Mouse (Mus musculus) olfactory bulb, adult 2 months (tissue): ENCODE data around the gene Srsf3. TPM values are rescaled to one million over a fixed set of nuclear protein-coding genes. Genes with fewer than 3 reads are reported as not detected.

Experiments used
- H3K27ac ChIP-seq: fragments of 200-500 bp; 2 replicates; pipeline ENCODE4 v1.5.1; 2012; ENCODE audit warnings: low read depth, low read length; ENCODE audit not compliant: insufficient read depth
- H3K4me1 ChIP-seq: fragments of 200-500 bp; 2 replicates; pipeline ENCODE4 v1.6.1; 2012; ENCODE audit warnings: low read length; ENCODE audit not compliant: control insufficient read depth, insufficient read depth
- H3K4me3 ChIP-seq: fragments of 200-500 bp; 2 replicates; pipeline ENCODE4 v1.5.1; 2012; ENCODE audit warnings: mild to moderate bottlenecking, low read depth, low read length, moderate library complexity; ENCODE audit not compliant: insufficient read depth
- CTCF ChIP-seq: fragments of 200-500 bp; IDR thresholded peaks from 2 replicates; pipeline ENCODE4 v1.5.1; 2012; ENCODE audit warnings: low read depth, mild to moderate bottlenecking, low read length, moderate library complexity; ENCODE audit not compliant: insufficient read depth
- POLR2A ChIP-seq: fragments of 200-500 bp; IDR thresholded peaks from 2 replicates; pipeline ENCODE4 v1.6.1; 2012; ENCODE audit warnings: mild to moderate bottlenecking, low read depth, low read length, moderate library complexity; ENCODE audit not compliant: insufficient read depth
- WGBS: fragments of 180-500 bp; shearing (Covaris S2); methylation state at CpG from one replicate; pipeline ENCODE4 v1.1.7; 2018; 5-methylcytosine and 5-hydroxymethylcytosine counted together
- polyA plus RNA-seq: library from polyadenylated mRNA; stranded (reverse); fragments of >200 nt; gene quantifications from 2 replicates; pipeline ENCODE4 v1.2.4, GENCODE M21; 2012; ENCODE audit warnings: low replicate concordance; ENCODE audit not compliant: missing spikeins, insufficient read depth, insufficient read length

The Srsf3 gene
- polyA plus RNA-seq, 1 experiment, result 350 TPM

DNA sequence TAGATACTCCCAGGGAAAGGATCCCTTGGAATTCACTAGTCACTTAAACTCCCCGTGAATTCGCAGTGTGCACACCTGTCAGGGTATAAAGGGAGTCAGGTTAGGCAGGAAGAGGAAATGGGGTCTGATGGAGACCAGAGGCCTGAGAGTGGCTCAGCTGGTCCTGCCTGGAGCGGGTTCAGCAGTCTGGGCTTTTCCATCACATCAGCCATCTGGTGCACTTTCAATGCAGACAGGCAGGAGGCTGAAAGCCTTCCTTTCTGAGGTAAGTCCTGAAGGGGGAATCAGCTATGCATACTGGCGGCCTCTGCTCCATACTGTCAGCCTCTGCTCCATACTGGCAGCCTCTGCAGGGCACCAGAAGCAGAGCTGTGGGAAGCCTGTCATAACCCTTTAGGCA is 54.5 kb downstream of the Srsf3 start:
- Histone ChIP-seq H3K4me1 (peaks cover 5% of the 10 kb centered on the region), H3K4me3 (no peak overlapping the region), H3K27ac (no peak overlapping the region)
- TF ChIP-seq CTCF (no peak), POLR2A (no peak)
- WGBS, result 90% methylated on average over 4 of the region's 4 CpGs

DNA sequence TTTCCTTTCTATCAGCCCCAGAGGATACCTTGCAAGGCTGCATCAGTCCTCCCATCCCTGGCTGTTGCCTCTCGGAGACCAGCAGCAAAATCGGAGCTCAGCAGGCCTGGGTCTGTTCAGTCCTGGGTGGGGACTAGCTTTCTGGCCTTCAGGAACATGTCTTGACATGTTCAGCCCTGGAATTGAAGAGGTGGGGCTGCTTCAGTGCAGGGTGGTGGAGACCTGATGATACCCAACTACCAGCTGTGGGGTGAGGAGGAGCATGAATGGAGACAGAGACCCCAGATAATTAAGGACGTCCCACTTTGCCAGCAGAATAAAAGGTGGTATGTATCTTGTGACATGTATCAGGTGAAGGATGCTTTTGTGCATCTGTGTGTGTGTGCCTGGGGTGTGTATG is 58.3 kb downstream of the Srsf3 start, which contains the start of gene Cdkn1a:
Gene Cdkn1a, plus strand, starts transcription at position 201 of the 400 bp plus-strand sequence.
- TF ChIP-seq POLR2A, result no peak
- no peak for TF ChIP-seq CTCF
- Histone ChIP-seq H3K4me1 (peaks cover 10% of the 10 kb centered on the region; the same call in 1 of the 2 replicates), H3K27ac (no peak within 1 kb of the TSS), H3K4me3 (no peak within 1 kb of the TSS)
- 87% methylated on average over 3 of the region's 3 CpGs for WGBS

DNA sequence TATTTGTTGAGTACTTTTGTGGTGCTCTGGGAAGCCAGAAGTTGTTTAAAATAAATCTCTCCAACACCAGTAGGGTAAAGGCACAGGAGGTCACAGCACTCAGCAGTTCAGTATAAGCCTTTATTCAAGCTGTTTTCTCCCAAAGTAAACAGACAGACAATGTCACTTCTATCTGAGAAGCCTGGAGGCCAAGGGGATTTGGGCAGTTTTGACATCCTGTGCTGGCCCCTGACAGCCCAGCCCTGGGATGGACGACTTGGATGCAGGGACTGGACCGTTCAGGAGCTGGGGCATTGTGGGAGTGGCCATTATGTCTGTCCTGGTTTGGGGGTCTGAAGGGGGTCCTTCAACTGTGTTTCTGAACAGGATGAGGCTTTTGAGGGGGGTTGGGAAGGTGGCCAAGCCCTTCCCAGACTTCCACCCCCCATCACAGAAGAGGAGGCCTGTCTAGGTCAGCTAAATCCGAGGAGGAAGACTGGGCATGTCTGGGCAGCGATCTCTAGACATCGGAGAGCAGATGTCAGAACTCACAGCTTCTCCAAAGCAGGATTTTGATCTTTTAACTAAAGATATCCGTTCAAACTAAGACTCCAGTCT is 59.0 kb downstream of the Srsf3 start:
- H3K4me1 ChIP-seq, result peaks cover 10% of the 10 kb centered on the region; the same call in 1 of the 2 replicates
- WGBS, result 59% methylated on average over 6 of the region's 6 CpGs
- no peak for TF ChIP-seq CTCF
- TF ChIP-seq POLR2A, result no peak
- H3K27ac ChIP-seq, result no peak overlapping the region
- no peak overlapping the region for H3K4me3 ChIP-seq

DNA sequence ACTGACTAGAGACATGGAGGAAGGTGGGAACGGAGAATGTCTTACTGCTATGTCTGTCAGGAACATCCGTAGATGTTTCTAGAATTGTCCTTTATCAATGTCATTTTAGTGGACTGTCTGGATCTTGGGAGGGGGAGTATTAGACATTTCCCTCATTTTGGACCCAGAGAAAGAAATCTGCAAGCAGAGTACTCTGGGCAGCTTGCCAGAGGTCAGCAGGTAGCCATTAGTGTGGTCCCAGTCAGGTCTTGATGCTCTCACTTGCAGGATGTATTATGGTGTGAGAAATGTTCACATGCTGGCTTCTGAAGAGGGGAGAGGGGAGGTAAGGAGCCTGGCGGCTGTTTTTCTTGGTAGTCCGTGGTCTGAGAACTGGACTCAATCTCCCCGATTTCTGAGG is 60.1 kb downstream of the Srsf3 start:
- H3K4me1 ChIP-seq, result peaks cover 14% of the 10 kb centered on the region; the same call in 1 of the 2 replicates
- TF ChIP-seq POLR2A (no peak), CTCF (no peak)
- no peak overlapping the region for H3K4me3 ChIP-seq
- whole genome bisulfite sequencing, result 73% methylated on average over 5 of the region's 5 CpGs
- H3K27ac ChIP-seq, result no peak overlapping the region

Other genes starting within 250 kb of the Srsf3 start
- not detected in 2 replicates for gene Brpf3, start 231.5 kb upstream of the Srsf3 start, polyA plus RNA-seq
- gene Pnpla1, start 174.2 kb upstream of the Srsf3 start, polyA plus RNA-seq, result not detected in 2 replicates
- gene 4930539E08Rik, start 117.3 kb upstream of the Srsf3 start, polyA plus RNA-seq, result not detected in 2 replicates
- gene Pxt1, start 88.8 kb upstream of the Srsf3 start, polyA plus RNA-seq, result not detected in 2 replicates
- gene Kctd20, start 80.7 kb upstream of the Srsf3 start, polyA plus RNA-seq, result not detected in 2 replicates
- gene Stk38, start 24.6 kb upstream of the Srsf3 start, polyA plus RNA-seq, result 164 and 189 TPM in 2 replicates
- not detected in 2 replicates for gene Cdkn1a, start 58.3 kb downstream of the Srsf3 start, polyA plus RNA-seq
- not detected in 2 replicates for gene Rab44, start 81.5 kb downstream of the Srsf3 start, polyA plus RNA-seq
- not detected in 2 replicates for gene Cpne5, start 205.5 kb downstream of the Srsf3 start, polyA plus RNA-seq
- gene Ppil1, start 231.6 kb downstream of the Srsf3 start, polyA plus RNA-seq, result not detected in 2 replicates
- not detected in 2 replicates for gene BC004004, start 236.2 kb downstream of the Srsf3 start, polyA plus RNA-seq